Mouse (Mus musculus) monocyte, adult 5-6 weeks (primary cell): ENCODE data around the gene Triobp. TPM values are rescaled to one million over a fixed set of nuclear protein-coding genes. Genes with fewer than 3 reads are reported as not detected.
A peak's percentile ranks its signal among the peaks of the same experiment; 100 is the strongest.

Experiments
- ATAC-seq: fragments of 153-309, 156-312 bp; replicated peaks from 2 replicates; pipeline ENCODE4 v1.8.0; 2017; ENCODE audit warnings: mild to moderate bottlenecking; ENCODE audit not compliant: low TSS enrichment, insufficient number of reproducible peaks, severe bottlenecking, poor library complexity, low FRiP score
- total RNA-seq: library from RNA; stranded (forward); fragments of 200-1000, 200-491, 200-594 nt; gene quantifications from 3 replicates; pipeline ENCODE4 v1.2.3, GENCODE M21; 2017

Gene Triobp
- 21.8 to 39.7 TPM (median 29.5 TPM) in 3 replicates for total RNA-seq

DNA sequence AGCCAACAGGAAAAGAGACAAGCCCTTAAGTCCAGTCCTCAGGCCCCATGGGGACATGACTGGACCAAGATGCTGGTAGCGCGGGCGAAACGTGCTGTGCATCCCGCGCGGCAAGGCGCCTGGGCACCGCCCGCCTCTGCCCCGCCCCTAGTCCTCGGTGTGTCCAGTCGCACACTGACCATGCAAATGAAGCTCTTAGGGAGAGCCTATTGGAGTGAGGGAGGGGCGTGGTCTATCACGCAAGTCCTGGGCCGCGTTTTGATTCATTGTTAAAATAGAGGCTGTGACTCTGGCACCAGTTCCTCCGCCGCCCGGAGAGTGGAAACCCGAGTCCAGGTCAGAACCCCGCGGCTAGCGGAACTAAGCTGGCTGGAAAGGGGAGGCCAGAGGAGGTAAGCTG is at the start of gene Triobp:
Triobp (plus strand) TSS at position 68 of the 400 bp plus-strand sequence.
- ATAC-seq, result peak; percentile 93

GRCm38 (mm10) chr15:78898507-78899001 is 49.0 kb upstream of the Triobp start:
- ATAC-seq, result no peak

DNA sequence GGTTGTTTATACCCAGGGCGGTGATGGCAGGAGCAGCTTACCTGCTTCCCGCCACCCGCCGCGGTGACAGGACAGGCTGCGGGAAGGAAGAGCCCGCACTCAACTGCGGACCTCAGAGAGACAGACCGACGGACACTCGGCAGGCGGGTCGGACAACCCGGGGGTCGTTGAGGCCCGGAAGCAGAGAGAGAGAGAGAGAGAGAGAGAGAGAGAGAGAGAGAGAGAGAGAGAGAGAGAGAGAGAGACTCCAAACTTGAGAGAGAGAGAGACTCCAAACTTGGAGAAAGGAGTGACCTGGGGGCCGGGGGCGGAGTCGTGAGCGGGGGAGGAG is 48.1 kb upstream of the Triobp start, which contains the start of gene Gm49510:
Gm49510 (plus strand) TSS at position 259 of the 331 bp plus-strand sequence.
- no peak for ATAC-seq

- ATAC-seq, result no peak
Measured at GRCm38 (mm10) chr15:78899740-78900584, 47.6 kb upstream of the Triobp start, which contains the start of gene Sh3bp1. Gene Sh3bp1 (plus strand): TSS chr15:78899768.

DNA sequence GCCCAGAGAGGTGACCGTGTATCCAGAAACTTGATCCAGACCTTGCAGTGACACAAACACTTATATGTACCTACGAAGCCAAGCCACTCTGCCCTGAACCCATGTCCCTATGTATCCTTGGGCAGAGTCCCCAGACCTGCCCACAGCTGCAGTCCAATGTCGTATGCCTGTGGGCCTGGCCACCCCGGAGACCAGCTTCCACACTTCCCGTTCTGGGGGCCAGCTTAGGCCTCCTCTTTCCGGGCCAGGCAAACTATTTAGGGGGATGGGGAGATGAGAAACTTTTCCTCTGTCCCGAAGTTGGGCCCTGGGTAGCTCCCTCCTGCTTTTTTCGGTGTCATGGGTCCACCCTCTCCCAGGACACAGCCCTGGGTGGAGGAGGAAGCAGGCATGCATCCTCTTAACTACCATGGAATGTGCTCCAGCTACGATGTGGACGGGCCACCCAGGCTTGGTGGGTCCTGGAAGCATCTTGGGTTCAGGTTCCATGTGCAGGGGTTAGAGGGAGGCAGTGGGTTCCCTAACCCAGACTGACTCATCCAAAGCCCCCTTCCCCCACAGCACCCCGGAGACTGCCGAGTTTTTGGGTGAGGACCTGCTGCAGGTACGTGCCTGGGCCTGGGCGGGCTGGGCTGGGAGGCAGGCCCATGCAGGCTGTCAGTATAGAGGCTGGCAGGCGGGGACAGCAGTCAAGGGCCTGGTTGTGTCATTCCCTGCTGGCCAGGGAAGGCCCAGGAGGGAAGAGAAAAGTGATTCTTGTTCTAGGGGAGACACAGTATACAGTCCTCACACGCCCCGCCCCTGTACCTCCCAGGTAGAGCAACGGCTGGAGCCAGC is 46.7 kb upstream of the Triobp start:
- 0 out of 2 replicates have a peak, but pooled peaks have one; percentile 10 for ATAC-seq

DNA sequence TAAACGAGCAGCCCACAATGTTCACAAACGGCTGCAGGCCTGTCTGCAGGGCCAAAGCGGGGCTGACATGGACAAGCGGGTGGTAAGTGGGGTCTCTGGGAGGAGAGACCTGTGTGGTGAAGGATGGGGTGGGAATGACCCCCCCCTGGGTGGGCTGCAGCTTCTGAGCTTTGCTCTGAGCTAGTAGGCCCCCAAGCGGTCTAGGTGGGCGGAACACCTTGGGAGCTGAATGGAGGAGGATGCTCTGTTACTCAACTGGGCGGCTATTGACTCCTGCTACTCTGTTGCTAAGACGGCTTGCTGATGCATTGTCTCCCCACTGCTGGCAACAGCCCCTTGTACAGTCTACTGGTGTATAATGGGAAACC is 46.1 kb upstream of the Triobp start:
- ATAC-seq, result no peak

DNA sequence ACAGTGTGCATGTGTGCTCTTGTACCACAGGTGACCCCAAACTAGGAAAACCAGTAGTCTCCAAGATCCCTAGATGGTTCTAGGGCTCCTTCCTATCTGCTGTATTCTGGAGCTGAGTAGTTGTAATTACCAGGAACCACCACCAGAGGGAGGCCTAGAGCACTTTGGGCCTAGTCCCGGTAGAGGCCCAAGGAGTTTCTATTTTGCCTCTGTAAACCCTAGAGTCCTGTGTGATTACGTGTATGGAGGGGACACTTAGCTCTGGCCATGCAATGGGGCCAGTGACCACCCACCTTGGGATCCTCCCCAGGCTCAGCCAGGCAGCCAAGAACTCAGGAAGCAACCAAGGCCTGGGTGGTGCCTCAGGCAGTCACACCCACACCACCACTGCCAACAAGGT is 44.3 kb upstream of the Triobp start:
- ATAC-seq, result peak; percentile 34

DNA sequence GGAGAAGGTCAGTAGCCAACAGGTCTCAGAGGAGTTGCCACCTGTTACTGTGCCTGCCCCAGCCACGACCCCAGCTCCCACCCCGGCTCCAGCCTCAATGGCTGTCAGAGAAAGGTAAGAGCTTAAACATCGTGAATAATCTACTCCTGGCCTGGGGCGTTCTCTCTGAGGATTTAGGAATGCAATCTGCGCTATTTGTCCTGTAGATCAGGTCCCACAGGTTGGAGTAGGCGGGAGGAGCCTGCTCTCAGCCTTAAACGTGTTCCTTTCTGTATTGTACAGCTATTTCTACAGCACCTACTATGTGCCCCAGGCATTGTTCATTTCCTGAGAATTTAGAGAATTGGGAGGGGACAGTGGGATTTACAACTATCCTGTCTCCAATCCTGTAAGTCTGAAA is 39.1 kb upstream of the Triobp start:
- ATAC-seq, result no peak

DNA sequence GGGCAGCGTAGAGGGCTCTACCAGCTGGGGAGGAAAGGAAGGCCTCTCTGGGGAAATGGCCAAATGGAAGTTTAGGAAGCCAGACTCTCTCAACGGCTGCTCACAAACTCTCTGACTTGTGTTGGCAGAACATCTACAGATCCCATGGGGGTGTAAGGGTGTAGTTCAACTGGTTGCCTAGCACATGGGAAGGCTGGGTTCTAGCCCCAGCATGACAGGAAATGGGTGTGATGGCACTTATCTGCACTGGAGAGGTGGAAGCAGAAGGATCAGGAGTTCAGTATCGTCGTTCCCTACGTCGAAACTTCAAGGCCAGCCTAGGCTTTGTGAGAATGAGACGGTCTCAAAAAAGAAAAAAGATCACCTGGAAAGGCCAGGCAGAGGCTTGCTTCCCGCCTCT is 38.5 kb upstream of the Triobp start:
- ATAC-seq, result no peak

DNA sequence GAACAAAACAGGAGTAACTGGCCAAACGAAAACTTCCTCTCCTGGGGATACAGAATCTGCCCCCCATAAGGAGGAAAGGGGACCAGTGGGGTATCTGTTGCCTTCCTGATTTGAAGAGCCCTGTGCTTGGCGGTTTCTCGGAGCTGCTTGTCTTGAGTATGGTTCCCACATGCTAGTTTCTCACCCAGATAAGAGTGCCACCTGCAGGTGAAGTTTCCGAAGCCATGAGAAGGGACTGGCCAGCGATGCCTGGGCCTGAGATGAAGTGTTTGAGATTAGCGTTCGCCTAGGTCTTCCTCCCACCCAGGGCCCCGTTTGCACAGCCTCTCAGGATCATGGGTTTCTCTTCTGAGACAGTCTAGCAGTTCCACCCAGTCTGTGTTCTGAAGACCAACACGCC is 35.5 kb upstream of the Triobp start:
- ATAC-seq, result no peak

DNA sequence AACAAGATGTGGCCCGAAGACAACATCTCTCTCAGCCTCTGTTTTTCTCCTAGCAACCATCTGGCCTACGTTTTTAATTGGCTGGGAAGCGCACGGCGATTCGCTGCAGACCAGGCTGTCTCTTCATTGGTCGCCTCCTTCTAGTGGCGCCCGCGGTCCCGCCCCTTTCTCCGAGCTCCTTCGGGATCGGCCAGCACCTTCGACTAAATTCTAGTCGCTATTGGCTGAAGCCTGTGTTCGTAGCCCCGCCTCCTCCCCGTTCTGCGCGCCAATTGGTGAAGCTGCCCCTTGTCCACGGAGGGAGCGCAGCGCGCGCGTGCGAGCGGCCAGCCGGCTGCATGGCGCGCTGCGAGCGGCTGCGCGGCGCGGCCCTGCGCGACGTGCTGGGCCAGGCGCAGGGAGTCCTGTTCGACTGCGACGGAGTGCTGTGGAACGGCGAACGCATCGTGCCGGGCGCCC is 33.9 kb upstream of the Triobp start, which contains the start of gene Pdxp:
Pdxp (plus strand) TSS at position 288 of the 459 bp plus-strand sequence.
- peak; percentile 89 for ATAC-seq

DNA sequence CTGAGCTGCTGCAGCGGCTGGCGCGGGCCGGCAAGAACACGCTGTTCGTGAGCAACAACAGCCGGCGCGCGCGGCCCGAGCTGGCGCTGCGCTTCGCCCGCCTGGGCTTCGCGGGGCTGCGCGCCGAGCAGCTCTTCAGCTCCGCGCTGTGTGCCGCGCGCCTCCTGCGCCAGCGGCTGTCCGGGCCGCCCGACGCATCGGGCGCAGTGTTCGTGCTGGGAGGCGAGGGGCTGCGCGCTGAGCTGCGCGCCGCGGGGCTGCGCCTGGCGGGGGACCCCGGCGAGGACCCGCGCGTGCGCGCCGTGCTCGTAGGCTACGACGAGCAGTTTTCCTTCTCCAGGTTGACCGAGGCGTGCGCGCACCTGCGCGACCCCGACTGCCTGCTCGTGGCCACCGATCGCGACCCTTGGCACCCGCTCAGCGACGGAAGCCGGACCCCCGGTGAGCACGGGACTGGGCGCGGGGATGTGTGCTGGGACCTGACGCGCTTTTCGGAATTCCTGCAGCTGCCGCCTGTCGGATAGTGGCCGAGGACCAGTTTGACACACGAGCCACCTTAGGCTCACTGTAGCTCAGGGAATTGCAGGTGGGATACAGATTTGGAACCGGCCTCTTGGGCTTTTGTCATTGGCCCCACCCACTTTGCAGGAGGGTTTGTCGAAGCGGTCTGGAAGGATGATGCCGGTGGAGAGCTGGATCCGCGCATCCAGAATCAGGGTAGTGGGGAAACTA is 33.3 kb upstream of the Triobp start:
- no peak for ATAC-seq

- no peak for ATAC-seq
Measured at GRCm38 (mm10) chr15:78914823-78915659, 32.5 kb upstream of the Triobp start.

DNA sequence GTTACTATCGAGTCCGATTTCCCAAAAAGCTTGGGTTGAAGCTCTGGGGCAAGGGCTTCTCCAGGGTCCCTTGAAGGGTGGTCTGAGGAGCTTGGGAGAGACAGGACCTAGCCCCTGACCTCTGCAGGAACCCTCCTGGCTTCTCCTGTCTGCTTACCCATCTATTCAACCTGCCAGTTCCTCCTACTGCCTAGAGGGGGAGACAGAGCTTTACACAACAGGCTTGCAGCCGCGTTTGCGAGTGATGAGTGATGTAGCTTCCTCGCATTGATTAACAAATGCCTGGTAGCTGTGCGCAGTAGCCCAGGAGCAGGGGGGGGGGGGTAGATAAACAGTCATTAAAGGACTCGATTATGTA is 31.9 kb upstream of the Triobp start:
- ATAC-seq, result peak; percentile 65

- no peak for ATAC-seq
Measured at GRCm38 (mm10) chr15:78916052-78916826, 31.3 kb upstream of the Triobp start.

- ATAC-seq, result no peak
Measured at GRCm38 (mm10) chr15:78918126-78918525, 29.4 kb upstream of the Triobp start.

- ATAC-seq, result no peak
Measured at GRCm38 (mm10) chr15:78919914-78920313, 27.6 kb upstream of the Triobp start.
